Mouse (Mus musculus) heart, embryonic 14.5 days (tissue): ENCODE measurements around the gene Slc25a13. TPM values are rescaled to one million over a fixed set of nuclear protein-coding genes. Genes with fewer than 3 reads are reported as not detected.
A peak's percentile ranks its signal among the peaks of the same experiment; 100 is the strongest.

Experiments
- ATAC-seq: fragments of 200-750 bp; cut with Nextera tagmentation; 2 replicates; pipeline ENCODE4 v1.8.0; 2017; ENCODE audit warnings: low read depth, moderate TSS enrichment; ENCODE audit not compliant: insufficient number of reproducible peaks, insufficient read depth, low FRiP score
- H3K27ac ChIP-seq, 2 experiments: fragments of 200-500 bp in 1 of 2; fragments of 300-500 bp in 1 of 2; sonication (generic) in 1 of 2; replicated peaks in 1 of 2; 2 replicates each; pipeline ENCODE4 v1.5.1; 2012 to 2014; ENCODE audit warnings: low read depth in 2 of 2, low read length in 2 of 2, control low read depth in 1 of 2, mild to moderate bottlenecking in 1 of 2, mixed read lengths in 1 of 2; ENCODE audit not compliant: control insufficient read depth in 1 of 2, insufficient read depth in 1 of 2
- H3K27me3 ChIP-seq: fragments of 300-500 bp; sonication (generic); 2 replicates; pipeline ENCODE4 v1.6.1; 2014; ENCODE audit warnings: mild to moderate bottlenecking, low read length, control low read depth; ENCODE audit not compliant: control insufficient read depth, insufficient read depth
- H3K36me3 ChIP-seq: fragments of 300-500 bp; sonication (generic); 2 replicates; pipeline ENCODE4 v1.6.1; 2014; ENCODE audit warnings: mild to moderate bottlenecking, control low read depth, low read length, mixed read lengths; ENCODE audit not compliant: control insufficient read depth, insufficient read depth
- H3K4me1 ChIP-seq, 2 experiments: fragments of 200-500 bp in 1 of 2; fragments of 300-500 bp in 1 of 2; sonication (generic) in 1 of 2; 2 replicates each; pipeline ENCODE4 v1.6.1; 2012 to 2014; ENCODE audit warnings: low read length in 2 of 2, control low read depth in 1 of 2, mixed read lengths in 1 of 2; ENCODE audit not compliant: control insufficient read depth in 2 of 2, insufficient read depth in 2 of 2
- H3K4me2 ChIP-seq: fragments of 300-500 bp; sonication (generic); 2 replicates; pipeline ENCODE4 v1.6.1; 2014; ENCODE audit warnings: mild to moderate bottlenecking, low read length
- H3K4me3 ChIP-seq, 2 experiments: fragments of 200-500 bp in 1 of 2; fragments of 300-500 bp in 1 of 2; sonication (generic) in 1 of 2; 2 replicates each; pipeline ENCODE4 v1.5.1; 2012 to 2014; ENCODE audit warnings: low read length in 2 of 2, mild to moderate bottlenecking in 2 of 2, control low read depth in 1 of 2, low read depth in 1 of 2, moderate library complexity in 1 of 2; ENCODE audit not compliant: control insufficient read depth in 1 of 2, insufficient read depth in 1 of 2
- H3K9ac ChIP-seq: fragments of 300-500 bp; sonication (generic); 2 replicates; pipeline ENCODE4 v1.6.1; 2014; ENCODE audit warnings: mild to moderate bottlenecking, low read length
- H3K9me3 ChIP-seq: fragments of 300-500 bp; sonication (generic); 2 replicates; pipeline ENCODE4 v1.6.1; 2016; ENCODE audit warnings: low read length, control low read depth; ENCODE audit not compliant: control insufficient read depth
- WGBS: fragments of 180-500 bp; shearing (Covaris S2); extraction: QIAGEN DNeasy Blood & Tissue Kit; methylation state at CpG from one replicate; pipeline ENCODE4 v1.1.7; 2014; 5-methylcytosine and 5-hydroxymethylcytosine counted together
- polyA plus RNA-seq: library from polyadenylated mRNA; unstranded; fragments of >200 nt; fragmentation: Nextera tagmentation; extraction: Ambion mirVana; gene quantifications from 2 replicates; pipeline ENCODE4 v1.2.1, GENCODE M21; 2014

The Slc25a13 gene
- polyA plus RNA-seq, 1 experiment from 2014 or later = 56.4 TPM

DNA sequence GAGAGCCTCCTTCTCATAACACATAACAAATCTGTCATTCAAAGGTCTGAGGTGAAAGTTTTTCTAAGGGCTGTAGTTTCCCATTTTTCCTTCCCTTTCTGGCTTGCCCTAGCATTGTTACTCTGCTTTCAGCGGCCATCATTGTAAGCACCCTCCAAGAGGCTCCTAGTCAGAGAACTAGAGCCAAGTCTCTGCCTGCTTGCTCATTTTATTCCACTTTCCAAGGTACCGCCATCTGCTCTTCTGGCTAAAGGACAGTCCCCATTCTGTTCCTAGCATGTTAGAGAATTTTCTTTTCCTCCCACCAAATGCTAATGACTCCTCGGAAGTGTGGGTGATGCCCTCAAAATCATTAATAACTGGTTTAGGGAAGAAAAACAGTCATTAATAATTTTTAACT is 214.9 kb downstream of the Slc25a13 start:
- Histone ChIP-seq H3K27ac (no peak overlapping the region), H3K9ac (no peak overlapping the region), H3K9me3 (no peaks in the 10 kb centered on the region), H3K4me2 (no peak overlapping the region), H3K4me1 (peaks cover 0 to 15% of the 10 kb centered on the region in 2 experiments; a peak in 2 of 4 replicates), H3K27me3 (no peaks in the 10 kb centered on the region), H3K4me3 (no peak overlapping the region), H3K36me3 (no peaks in the 10 kb centered on the region)
- WGBS = 86% methylated on average over 3 of the region's 3 CpGs
- ATAC-seq = no peak

- Histone ChIP-seq H3K4me2 (no peak overlapping the region), H3K27ac (no peak overlapping the region), H3K9me3 (no peaks in the 10 kb centered on the region), H3K4me1 (peaks cover 2 to 10% of the 10 kb centered on the region in 2 experiments; a peak in 2 of 4 replicates), H3K36me3 (no peaks in the 10 kb centered on the region), H3K4me3 (no peak overlapping the region), H3K27me3 (no peaks in the 10 kb centered on the region), H3K9ac (no peak overlapping the region)
- 78% methylated on average over 6 of the region's 6 CpGs for WGBS
- no peak for ATAC-seq
These were observed 219.4 kb downstream of the Slc25a13 start for GRCm38 (mm10) chr6:5997535-5997934.

DNA sequence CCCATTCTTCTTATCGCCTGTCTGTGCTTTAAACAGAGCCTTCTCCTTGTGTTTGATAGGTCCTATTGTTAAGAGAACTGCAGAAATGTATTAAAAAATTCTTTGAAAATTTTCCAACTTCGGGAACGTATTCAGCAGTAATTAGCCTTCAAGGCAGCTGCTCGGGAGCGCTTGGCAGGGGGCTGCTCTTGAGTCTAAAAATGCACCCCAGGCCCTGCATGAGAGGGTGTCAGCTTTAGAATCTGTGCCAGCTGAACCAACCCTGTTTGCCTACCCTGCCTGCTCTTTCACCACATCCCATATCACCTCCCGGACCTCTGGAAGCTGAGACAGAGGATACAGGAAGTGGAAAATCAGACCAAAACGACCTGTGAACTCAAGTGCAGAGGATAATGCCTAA is 223.9 kb downstream of the Slc25a13 start:
- Histone ChIP-seq H3K27ac (peak overlapping the region in 1 of 2 experiments; percentile 20; a peak in 1 of 4 replicates), H3K36me3 (no peaks in the 10 kb centered on the region), H3K4me2 (peak overlapping the region; percentile 44; the same call in 1 of the 2 replicates), H3K9ac (no peak overlapping the region), H3K4me1 (peaks cover 9 to 21% of the 10 kb centered on the region in 2 experiments; a peak in 3 of 4 replicates), H3K27me3 (no peaks in the 10 kb centered on the region), H3K4me3 (no peak overlapping the region), H3K9me3 (no peaks in the 10 kb centered on the region)
- no peak for ATAC-seq
- WGBS = 42% methylated on average over 7 of the region's 7 CpGs

- Histone ChIP-seq H3K27ac (no peak overlapping the region; a peak in 1 of 4 replicates), H3K4me1 (peaks cover 9 to 21% of the 10 kb centered on the region in 2 experiments; a peak in 3 of 4 replicates), H3K9me3 (no peaks in the 10 kb centered on the region), H3K36me3 (no peaks in the 10 kb centered on the region), H3K4me3 (no peak overlapping the region), H3K27me3 (no peaks in the 10 kb centered on the region), H3K9ac (peak overlapping the region; percentile 21; the same call in 1 of the 2 replicates), H3K4me2 (peak overlapping the region; percentile 44)
- no peak for ATAC-seq
- WGBS = 46% methylated on average over 25 of the region's 25 CpGs
These were observed 224.9 kb downstream of the Slc25a13 start for GRCm38 (mm10) chr6:5991817-5992755.

GRCm38 (mm10) chr6:5991243-5991642 is 225.7 kb downstream of the Slc25a13 start:
- H3K27ac ChIP-seq = no peak overlapping the region

More at GRCm38 (mm10) chr6:5991243-5991642, 225.7 kb downstream of the Slc25a13 start:
- Histone ChIP-seq H3K9me3 (no peaks in the 10 kb centered on the region), H3K4me2 (no peak overlapping the region), H3K4me1 (peaks cover 9 to 21% of the 10 kb centered on the region in 2 experiments; a peak in 3 of 4 replicates), H3K9ac (no peak overlapping the region), H3K4me3 (no peak overlapping the region), H3K27me3 (no peaks in the 10 kb centered on the region), H3K36me3 (no peaks in the 10 kb centered on the region)
- no peak for ATAC-seq
- 76% methylated on average over 6 of the region's 6 CpGs for WGBS
